Mouse (Mus musculus) urinary bladder, postnatal 25 days (tissue): ENCODE measurements around the gene Miga1.

ENCODE experiments used
- DNase-seq: peaks from one replicate; pipeline ENCODE4 v3.0.0; 2022; ENCODE audit warnings: low spot score

The Miga1 gene

DNA sequence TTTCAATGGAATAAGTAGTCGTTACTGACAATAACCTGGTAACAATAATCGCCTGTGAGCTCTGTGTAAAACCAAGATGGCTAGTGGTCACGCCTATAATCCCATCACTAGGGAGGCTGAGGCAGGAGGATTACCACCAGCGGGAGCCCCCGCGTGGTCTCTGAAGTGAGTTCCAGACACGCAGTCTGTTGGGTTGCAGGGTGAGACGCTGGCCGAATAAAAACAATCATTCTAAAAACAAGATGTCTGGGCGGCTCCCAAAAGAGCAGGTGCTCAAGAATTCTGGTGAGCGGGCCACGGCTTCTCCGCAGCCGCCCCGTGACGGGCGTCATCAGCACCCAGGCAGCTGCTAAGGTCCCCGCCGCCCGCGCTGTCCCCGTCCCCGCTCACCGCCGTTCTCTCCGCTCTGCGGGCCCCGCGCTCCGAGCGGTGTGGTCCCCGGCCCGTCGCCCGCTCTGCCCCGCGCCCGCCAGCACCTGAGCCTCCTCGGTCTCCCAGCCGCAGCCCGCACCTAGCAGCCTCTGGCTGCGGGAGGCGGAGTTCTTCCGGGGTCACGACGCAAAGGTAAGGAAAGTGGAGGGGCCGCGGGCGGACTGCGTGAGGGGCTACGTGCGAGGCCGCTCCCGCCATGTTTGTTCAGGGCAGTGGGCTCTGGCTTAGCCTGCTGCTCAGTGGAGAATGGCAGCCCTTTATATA lies at the start of gene Miga1:
Miga1 (minus strand) TSS at position 546 of the 696 bp plus-strand sequence.
- DNase-seq: peak; percentile 44

DNA sequence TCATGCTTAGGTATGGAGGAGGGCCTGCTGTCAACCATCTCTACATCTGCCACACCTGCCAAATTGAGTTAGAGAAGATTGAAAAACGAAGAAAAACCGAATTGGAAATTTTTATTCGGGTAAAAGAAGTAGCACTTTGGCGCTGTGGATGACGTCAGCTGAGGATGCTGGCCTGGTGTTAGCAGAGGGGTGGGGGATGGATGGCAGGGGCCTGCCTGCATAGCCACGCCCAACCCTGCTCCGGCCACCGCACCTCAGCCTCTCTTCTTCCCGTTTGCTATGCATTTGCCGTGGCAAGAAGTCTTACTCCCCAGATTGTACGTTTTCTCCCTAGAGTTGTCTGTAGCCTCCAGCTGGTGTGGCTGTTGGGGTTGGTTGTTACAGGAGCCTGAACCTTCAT lies 43.9 kb upstream of the Miga1 start:
- no peak for DNase-seq

DNA sequence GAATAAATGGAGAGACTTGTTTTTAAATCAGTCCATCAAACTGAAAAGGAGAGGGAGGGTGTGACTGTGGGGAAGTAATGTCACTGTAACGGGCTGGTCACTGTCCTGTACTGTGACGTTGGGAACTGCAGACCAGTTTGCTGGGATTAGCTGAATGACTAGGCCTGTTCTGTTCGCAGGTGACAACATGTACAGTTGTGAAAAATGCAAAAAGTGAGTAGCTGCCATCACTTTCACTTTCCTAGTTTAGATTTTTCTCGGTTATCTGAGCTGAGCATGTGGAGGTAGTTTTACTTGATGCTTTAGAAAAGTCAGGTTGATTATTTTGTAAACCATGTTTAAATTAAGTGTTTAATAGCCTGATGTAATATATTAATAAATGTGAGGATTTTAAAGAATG lies 35.9 kb upstream of the Miga1 start:
- no peak for DNase-seq

DNA sequence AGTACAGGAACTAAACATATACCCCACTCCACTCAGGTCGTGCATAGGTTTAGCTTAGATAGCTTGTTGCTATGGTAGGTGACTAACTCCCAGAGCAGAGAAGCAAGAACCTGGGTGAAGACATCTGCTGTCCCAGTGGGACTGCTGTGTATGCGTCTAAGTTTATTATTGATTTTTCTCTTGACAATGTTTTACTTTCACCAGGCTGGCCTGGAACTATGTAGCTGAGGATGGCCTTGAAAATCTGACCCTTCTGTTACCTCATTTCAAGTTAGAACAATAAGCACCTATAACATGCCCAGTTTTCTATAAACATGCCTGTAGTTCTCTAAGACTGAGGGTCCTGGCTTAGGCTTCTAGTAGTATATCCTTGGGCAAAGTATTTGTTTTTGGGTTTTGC lies 24.0 kb upstream of the Miga1 start:
- no peak for DNase-seq

DNA sequence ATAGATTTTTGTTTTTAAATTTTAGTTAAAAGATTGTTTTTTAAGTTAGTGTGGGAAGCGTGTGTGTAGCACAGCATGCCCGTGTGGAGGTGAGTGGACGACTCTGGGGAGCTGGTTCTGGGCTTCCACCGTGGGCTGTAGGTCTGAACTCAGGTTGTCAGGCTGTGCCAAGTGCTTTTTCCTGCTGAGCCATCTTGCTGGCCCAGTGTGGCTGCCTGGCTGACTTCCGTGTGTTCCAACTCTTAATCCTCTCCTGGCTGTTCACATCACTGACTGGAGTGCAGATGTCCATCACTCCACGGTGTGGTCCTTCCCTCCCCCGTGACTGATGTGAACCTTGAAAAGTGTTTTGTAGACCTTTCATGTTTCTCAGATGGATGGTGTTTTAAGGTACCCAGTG lies 18.9 kb upstream of the Miga1 start:
- DNase-seq: no peak

DNA sequence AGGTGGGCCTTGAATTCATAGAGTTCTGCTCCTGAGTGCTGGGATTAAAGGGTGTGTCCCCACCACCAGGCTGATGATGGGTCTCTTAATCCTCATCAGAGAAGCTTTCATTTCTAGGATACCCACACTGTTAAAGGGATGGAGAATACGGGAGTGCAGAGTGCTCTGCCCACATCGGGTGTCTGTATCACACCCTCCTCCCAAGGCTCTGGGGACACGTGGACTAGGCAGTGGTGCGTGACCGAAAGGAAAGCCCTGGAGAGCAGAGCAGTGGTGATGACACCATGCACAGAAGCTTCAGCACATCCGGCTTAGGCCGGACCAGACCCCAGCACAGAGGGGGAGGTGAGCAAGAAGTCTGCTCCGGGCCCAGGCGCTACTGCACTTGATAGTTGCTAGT lies 16.5 kb upstream of the Miga1 start:
- no peak for DNase-seq

DNA sequence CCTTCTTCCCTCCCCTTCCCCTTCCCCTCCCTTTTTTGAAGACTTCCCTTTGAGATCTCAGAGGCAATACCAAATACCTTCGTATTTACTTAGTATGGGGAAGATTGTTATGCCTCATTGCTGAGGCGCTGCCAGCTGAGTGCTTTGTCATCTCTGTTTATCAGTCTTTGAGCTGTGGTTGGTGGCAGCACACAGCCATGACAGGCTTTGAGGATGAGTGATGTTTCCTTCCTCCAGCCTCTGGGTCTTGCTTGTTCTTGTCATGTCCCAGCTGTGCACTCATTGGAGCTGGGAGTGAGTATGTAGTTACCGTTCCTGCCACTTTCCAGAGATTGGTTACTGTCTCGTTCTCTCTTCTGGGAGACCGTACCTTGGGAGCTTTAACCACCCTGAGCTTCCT lies 15.2 kb upstream of the Miga1 start:
- no peak for DNase-seq

DNA sequence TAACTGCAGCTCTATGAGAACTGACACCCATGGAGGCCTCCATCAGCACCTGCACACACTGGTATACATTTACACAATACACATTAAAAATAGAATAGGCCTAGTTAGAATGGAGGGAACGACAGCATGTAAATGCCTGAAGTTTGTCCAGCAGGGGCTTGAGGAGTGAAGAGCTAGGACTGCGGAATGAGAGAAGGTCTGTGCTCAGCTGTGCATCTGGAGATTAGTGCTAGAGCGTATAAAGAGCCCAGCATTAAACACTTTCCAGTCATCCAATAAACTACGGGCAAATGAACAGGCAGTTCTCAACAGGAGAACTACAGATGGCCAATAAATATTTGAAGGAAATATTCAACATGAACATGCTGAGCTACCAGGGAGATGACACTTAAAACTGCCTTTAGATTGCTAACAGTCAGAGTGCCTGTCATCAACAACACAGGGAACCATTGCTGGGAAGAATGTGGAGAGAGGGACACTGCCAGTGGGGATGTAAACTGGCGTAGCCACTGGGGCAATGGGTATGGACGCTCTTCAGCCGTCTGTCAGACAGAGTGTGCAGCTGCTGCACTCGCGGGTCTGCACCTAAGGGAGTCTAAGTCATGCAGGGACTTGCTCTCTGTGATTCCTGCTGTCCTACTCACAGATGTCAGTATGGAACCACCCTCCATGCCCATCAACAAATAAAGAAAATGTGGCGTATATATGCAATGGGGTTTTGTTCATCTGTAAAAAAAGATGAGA lies 13.4 kb upstream of the Miga1 start:
- no peak for DNase-seq

DNA sequence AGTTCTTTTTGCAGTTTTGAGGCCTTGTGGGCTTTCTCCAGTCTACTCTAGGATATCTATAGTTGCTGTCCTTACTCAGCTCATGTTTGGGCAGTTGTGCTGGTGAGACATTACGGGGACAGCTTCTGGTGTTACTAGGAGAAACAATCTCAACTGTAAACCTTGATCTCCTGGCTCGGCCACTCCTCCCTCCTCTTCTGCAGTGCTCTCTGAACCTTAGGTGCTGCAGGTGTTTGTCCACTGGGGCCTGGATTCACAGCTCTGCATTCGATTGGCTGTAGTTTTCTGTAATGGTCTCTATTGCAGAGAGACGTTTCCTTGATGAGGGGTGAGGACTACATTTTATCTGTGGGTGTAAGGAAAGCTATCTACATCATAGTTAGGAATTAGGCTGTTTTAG lies 12.1 kb upstream of the Miga1 start:
- DNase-seq: no peak

DNA sequence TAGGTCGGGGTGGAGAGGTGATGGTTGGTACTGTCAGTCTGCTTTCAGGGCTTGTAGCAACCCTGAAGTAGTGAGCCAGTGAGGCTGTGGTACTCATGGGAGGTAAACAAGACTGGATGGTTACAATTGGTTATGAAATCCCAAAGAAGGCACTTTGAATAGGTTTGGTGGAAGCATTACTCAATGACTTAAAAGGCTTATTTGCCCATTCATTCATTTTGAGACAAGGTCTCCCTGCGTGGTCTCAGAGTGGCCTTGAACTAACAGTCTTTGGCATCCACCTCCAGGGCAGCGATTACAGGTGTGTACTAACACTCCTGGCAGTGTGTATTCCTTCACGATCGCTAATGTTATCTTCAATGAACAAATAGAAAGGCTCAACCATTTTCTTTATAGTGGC lies 10.8 kb upstream of the Miga1 start:
- DNase-seq: no peak

DNA sequence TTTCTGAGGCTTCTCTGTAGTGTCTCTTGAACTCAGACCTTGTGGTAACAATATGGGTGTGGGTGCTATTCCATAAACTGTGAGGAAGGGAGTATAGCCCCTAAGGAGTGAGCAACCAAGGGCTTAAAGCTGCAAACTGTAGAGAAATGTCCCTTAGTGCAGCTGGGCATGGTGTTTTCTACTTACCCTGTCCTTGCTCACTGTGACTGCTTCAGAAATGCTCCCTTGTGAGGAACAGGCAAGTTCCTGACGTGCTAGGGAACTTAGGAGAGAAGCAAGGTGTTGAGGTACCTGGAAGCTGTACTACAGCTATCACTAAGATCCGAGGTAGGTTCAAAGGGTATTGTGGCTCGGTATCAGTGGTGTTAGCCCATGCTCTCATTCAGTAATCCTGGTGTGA lies 10.2 kb upstream of the Miga1 start:
- DNase-seq: no peak

DNA sequence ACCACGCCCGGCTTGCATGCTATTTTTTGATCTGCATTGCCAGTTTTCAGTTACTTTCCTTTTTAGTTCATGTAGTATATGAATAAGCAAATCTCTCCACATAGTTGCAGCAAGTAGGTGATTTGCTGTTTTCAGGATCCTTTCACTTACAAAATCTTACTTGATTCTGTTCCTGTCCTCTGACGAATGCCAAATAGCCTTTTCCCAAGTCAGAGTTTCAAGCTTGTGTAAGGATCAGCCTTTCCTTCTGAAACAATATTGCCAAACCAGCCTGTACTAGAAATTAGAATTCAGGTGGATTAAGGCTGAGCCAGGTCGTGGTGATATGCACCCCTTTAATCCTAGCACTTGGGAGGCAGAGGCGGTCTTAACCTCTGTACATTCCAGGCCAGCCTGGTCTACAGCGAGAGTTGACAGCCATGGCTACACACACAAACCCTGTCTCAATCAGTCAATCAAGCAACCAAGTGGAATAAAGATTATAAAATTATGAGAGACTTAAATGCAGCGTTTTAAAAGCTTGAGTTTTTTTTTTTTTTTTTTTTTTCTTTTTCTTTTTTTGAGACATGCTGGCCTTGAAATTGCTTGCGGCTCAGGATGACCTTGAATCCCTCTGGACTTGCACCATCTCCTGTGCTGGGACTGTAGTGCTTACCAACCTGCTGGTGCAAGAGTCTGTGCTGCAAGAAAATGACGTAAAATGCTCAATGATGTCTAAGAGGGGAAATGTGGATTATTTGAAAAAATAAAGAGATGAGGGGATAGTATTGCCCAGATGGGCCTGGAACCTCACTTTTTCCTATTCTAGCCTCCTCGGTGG lies 8.0 kb upstream of the Miga1 start:
- no peak for DNase-seq

DNA sequence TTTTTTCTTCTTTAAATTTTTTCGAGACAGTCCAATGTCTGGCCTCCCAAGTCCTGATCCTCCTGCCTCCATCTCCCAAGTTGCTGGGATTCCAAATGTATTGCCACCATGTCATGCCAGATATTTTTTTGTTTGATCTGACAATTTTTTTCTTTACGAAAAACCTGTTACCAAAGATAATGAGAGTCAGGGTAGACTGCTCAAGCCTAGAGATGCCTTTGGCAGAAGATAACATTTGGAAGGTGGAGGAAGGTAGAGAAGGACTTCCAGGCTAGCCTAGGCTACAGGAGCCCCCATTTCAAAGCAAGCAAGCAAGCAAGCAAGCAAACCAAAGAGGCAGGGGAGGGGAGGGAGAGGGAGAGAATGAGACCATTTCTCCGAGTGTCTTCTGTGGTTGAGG lies 7.0 kb upstream of the Miga1 start:
- no peak for DNase-seq

DNA sequence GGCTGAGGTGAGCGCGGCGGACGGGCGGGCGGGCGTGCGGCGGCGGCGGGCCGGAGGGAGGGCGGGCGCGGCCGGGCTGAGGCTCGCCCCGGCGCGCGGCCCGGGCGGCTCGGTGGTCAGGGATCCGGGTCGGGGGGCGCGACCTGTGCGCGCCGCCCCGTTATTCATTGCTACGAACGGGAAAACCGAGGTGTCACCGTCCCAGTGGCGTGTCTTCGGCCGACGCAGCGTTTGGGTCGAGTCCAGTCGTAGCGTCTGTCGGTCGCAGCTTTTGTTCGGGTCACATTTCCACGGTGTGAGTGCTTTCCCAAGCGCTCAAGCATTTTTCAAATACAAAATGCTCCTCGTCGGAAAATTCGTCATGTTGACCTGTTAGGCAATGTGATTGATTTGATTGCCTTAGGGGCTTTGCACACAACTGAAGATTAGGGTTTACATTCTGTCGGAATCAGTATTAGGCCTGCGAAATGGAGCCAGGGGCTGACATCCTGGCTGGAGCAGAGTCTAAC lies 6.5 kb upstream of the Miga1 start:
- DNase-seq: peak; percentile 38

DNA sequence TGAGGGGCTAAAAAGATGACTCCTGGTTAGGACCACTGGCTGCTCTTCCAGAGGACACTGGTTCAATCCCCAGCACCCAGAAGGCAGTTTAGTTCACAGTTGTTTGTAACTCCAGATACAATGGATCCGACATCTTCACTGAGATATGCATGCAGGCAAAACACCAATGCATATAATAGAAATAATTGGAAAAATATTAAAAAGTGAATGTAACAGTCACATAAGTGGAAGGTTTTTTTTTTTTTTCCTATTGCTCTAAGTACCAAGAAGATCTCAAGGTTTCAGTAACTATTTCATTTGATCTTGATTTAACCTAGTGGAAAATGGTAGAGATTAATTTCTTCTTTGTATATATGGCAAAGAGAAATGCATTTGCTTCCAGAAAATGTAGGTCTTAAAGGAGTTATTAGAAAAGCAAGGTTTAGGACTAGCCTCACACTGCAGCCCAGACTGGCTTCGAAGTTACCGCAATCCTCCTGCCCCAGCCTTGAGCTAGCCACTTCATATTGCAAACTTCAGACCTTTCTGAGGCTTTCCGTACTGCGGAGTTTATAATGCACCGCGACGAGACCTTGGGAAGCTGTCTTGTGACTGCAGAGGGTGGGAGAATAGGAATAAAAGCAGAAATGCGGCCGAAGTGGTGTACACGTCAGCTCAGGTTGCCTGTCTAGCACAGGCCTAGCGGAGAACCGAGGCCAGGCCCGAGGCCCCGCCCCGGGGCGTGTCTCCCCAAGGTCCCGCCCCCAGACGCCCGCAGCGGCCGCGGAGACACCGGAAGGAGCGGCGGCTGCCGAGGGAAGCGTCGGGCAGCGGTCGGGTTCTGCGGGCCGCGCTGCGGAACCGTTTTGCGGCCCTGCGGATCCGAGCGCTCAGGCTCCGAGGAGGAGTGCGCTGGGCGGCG lies 5.8 kb upstream of the Miga1 start, which contains the start of gene Usp33:
Usp33 (plus strand) TSS at position 747 of the 901 bp plus-strand sequence.
- peak; percentile 96 for DNase-seq

DNA sequence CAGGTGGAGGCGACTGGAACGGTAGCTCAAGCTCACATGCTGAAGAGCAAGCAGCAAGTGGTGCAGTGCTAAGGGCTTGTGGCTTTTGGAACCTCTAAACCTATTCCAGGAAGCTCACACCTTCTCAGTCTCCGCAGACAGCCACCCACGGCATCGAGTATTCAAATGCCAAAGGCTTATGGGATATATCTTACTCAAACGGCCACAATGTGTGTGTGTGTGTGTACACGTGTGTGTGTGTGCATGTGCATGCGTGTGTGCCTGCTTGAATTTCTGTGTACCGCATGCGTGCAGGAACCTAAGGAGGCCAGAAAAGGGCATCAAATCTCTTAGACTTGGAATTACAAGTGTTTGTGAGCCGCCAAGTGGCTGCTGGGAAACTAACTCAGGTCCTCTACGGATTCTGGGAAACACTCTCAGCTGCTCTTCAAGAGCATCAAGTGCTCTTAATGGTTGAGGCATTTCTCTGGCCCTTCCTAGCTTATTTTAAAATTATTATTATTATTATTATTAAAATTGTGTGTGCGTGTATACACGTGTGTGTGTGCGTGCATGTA lies 2.8 kb upstream of the Miga1 start:
- DNase-seq: no peak

DNA sequence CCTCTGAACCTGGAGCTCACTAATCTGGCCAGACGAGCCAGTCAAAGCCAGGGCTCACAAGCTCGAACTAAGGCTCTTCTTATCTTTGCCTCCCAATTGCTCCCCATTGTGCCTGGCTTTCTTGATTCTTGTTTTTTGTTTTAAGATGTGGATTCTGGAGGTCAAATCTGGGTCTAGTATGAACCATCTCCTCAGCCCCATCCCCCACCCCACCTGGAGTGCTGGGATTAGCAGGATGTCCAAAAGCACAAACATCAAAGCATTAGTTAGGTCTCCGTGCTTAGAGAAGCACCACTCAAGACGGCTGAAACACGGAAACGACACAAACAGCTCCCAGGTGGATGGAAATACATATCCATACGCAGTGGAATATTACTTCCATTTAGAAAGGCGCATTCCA lies 4.1 kb downstream of the Miga1 start:
- DNase-seq: no peak

DNA sequence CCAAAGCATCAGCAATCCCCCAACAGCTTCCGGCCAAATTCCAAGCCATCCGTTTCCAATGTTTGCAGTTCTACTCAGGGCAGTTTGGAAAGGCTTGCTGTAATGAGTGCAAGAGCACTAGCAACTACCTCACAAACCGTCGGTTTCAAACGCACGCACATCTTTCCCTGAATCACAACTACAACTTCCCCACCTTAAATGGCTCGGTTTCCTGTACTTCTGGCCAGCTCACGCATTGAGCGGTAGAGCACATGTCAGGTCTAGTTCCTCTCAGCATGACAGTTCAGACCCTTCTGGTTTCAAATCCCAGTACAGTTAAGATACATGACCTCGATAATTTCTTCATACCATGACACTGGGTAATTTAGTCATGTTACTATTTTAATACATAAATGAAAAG lies 6.6 kb downstream of the Miga1 start:
- no peak for DNase-seq

DNA sequence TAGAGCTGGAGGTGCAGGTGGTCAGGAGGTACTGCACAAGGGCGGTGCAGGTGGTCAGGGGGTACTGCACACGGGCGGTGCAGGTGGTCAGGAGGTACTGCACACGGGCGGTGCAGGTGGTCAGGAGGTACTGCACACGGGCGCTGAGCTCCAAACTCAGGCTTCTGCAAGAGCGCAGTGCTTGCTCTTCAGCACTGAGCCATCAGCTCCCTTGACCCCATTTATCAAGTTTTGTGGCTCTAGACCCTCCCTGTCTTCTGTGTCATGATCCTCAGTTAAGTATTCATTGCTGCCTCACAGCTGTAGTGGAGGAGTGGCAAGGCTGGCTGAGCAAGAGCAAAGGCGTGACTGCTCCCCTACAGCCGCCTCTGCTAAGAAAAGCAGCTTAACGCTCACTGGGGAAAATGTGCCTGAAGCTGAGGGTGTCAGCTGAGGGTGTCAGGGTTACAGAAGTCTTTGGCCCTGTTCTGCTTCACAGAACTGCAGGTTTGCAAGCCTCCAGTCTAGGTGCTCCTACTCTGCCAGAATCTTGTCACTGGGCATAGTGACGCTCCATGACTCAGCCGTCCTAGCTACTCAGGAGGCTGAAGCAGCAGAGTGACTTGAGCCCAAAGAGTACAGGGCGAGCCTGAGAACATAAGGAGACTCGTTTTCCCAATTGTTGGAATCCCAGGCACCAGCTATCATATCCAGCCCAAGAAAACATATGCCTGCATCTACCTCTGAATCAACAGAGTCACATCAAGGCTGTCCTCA lies 7.5 kb downstream of the Miga1 start:
- no peak for DNase-seq

DNA sequence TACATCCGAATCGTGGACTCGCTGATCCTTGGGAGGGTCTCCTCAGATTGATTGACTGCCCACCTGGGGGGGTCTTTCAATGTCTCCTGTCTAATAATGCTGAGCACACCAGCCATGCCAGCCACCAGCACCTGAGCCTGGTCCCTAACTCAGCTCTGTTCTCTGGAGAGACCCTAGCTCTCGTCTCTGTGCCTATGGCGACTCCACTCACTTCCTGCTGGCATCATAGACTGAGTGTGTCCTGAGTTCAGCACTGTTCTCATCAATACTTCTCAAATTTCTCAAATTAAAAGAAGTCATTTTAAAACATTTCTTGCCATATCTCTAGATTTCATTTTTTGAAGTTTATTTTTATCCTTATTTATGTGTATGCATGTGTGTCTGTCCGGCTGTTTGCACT lies 8.1 kb downstream of the Miga1 start:
- no peak for DNase-seq
